Mouse (Mus musculus) embryonic facial prominence, embryonic 14.5 days (tissue): ENCODE data around the gene Dapk2. TPM values are rescaled to one million over a fixed set of nuclear protein-coding genes. Genes with fewer than 3 reads are reported as not detected.

Experiments used
- ATAC-seq: fragments of 200-750 bp; cut with Nextera tagmentation; 2 replicates; pipeline ENCODE4 v1.8.0; 2017; ENCODE audit warnings: low read depth, moderate number of reproducible peaks, moderate TSS enrichment
- DNase-seq: peaks from one replicate; pipeline ENCODE4 v3.0.0-alpha.2; 2015; ENCODE audit warnings: low spot score
- H3K27ac ChIP-seq: fragments of 300-500 bp; sonication (generic); replicated peaks from 2 replicates; pipeline ENCODE4 v1.5.1; 2014; ENCODE audit warnings: low read depth, mild to moderate bottlenecking, low read length, moderate library complexity
- H3K27me3 ChIP-seq: fragments of 300-500 bp; sonication (generic); replicated peaks from 2 replicates; pipeline ENCODE4 v1.6.1; 2014; ENCODE audit warnings: low read length; ENCODE audit not compliant: control insufficient read depth, insufficient read depth
- H3K36me3 ChIP-seq: fragments of 300-500 bp; sonication (generic); 2 replicates; pipeline ENCODE4 v1.6.1; 2014; ENCODE audit warnings: low read length, mixed read lengths; ENCODE audit not compliant: control insufficient read depth, insufficient read depth
- H3K4me1 ChIP-seq: fragments of 300-500 bp; sonication (generic); 2 replicates; pipeline ENCODE4 v1.6.1; 2014; ENCODE audit warnings: antibody characterized with exemption, low read length; ENCODE audit not compliant: control insufficient read depth, insufficient read depth
- H3K4me2 ChIP-seq: fragments of 300-500 bp; sonication (generic); 2 replicates; pipeline ENCODE4 v1.6.1; 2014; ENCODE audit warnings: low read depth, mild to moderate bottlenecking, low read length, moderate library complexity, mixed read lengths
- H3K4me3 ChIP-seq: fragments of 300-500 bp; sonication (generic); 2 replicates; pipeline ENCODE4 v1.5.1; 2014; ENCODE audit warnings: low read depth, mild to moderate bottlenecking, low read length
- H3K9ac ChIP-seq: fragments of 300-500 bp; sonication (generic); 2 replicates; pipeline ENCODE4 v1.6.1; 2014; ENCODE audit warnings: low read depth, mild to moderate bottlenecking, low read length, moderate library complexity, mixed read lengths
- H3K9me3 ChIP-seq: fragments of 300-500 bp; sonication (generic); 2 replicates; pipeline ENCODE4 v1.6.1; 2016; ENCODE audit warnings: low read length; ENCODE audit not compliant: control insufficient read depth
- WGBS: fragments of 180-500 bp; shearing (Covaris S2); extraction: QIAGEN DNeasy Blood & Tissue Kit; methylation state at CpG from one replicate; pipeline ENCODE4 v1.1.7; 2014; 5-methylcytosine and 5-hydroxymethylcytosine counted together
- polyA plus RNA-seq: library from polyadenylated mRNA; unstranded; fragments of >200 nt; fragmentation: Nextera tagmentation; extraction: Ambion mirVana; gene quantifications from 2 replicates; pipeline ENCODE4 v1.2.1, GENCODE M21; 2014

Dapk2 gene
- polyA plus RNA-seq, 1 experiment from 2014 or later, result 14.3 TPM

DNA sequence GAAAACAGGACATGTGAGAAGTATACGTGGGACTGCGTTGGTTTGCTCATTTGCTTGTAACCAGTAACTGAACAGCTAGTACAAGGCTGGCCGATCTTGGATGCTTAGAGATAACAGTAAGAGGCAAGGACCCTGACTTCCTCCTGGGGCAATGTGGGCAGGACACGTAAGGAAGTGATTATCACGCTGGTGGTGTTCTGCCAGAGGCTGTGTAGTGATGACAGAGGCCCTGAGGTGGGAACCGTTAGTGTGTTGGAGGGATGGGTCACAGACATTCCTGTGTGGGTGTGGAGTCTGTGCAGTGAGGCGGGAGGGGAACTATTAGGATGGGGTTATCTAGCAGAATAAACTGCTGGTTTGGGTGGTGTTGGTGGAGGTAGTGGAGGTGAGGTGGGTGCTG, 81.2 kb downstream of the Dapk2 start:
- 52% methylated on average over 7 of the region's 7 CpGs for WGBS
- ATAC-seq (no peak), DNase-seq (no peak)
- H3K36me3 ChIP-seq, result no peaks in the 10 kb centered on the region
- no peak overlapping the region for H3K4me2 ChIP-seq
- no peak overlapping the region for H3K4me3 ChIP-seq
- H3K9ac ChIP-seq, result no peak overlapping the region
- peaks cover 6% of the 10 kb centered on the region; the same call in 1 of the 2 replicates for H3K4me1 ChIP-seq
- H3K9me3 ChIP-seq, result no peaks in the 10 kb centered on the region
- H3K27me3 ChIP-seq, result no peaks in the 10 kb centered on the region
- no peak overlapping the region for H3K27ac ChIP-seq

DNA sequence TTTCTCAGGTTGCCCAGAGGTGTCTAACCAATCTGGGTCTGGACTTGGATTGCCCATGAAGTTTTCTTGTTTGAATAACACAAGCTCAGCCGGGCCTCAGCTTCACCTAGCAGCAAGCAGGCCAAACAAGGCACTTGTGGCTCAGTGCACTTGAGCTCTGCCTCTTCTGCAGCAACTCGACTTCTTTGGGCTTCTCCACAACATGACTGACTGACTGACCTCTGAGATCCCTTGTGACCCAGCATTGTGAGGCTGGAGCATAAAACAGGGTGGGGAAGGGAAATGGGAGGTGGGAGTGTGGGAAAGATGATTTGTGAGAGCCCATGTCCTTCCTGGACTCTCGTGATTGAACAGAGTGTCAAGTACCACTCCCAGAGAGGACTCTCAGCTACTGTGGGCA, 81.7 kb downstream of the Dapk2 start:
- ATAC-seq (no peak), DNase-seq (no peak)
- 66% methylated on average over 3 of the region's 3 CpGs for WGBS
- H3K36me3 ChIP-seq, result no peaks in the 10 kb centered on the region
- H3K9me3 ChIP-seq, result no peaks in the 10 kb centered on the region
- no peak overlapping the region for H3K27ac ChIP-seq
- H3K4me2 ChIP-seq, result no peak overlapping the region
- no peaks in the 10 kb centered on the region for H3K27me3 ChIP-seq
- peaks cover 6% of the 10 kb centered on the region; the same call in 1 of the 2 replicates for H3K4me1 ChIP-seq
- no peak overlapping the region for H3K9ac ChIP-seq
- no peak overlapping the region for H3K4me3 ChIP-seq

DNA sequence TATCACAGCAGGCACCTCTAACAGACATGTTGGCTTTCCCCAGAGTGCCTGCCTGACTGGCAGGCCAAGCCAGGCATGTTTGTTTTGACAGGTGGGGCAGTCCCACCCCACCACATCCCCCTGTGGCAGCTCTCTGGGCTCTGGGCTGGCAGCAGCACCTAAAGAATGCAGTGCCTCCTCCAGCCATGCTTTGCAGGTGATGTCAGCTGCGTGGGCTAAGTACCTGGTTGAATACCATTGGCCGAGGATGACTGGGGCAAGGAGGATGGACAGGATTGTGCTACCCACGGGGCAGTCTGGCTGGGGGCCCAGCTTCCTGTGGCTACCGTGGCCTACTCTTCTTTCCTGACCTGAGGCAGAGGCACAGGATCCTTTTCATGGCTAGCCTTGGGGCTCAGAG, 82.5 kb downstream of the Dapk2 start:
- ATAC-seq (no peak), DNase-seq (no peak)
- Histone ChIP-seq H3K9ac (no peak overlapping the region; the same call in 1 of the 2 replicates), H3K36me3 (no peaks in the 10 kb centered on the region), H3K4me2 (no peak overlapping the region), H3K4me3 (no peak overlapping the region), H3K27me3 (no peaks in the 10 kb centered on the region), H3K4me1 (peaks cover 6% of the 10 kb centered on the region; the same call in 1 of the 2 replicates), H3K9me3 (no peaks in the 10 kb centered on the region), H3K27ac (no peak overlapping the region)
- WGBS, result 34% methylated on average over 4 of the region's 4 CpGs

DNA sequence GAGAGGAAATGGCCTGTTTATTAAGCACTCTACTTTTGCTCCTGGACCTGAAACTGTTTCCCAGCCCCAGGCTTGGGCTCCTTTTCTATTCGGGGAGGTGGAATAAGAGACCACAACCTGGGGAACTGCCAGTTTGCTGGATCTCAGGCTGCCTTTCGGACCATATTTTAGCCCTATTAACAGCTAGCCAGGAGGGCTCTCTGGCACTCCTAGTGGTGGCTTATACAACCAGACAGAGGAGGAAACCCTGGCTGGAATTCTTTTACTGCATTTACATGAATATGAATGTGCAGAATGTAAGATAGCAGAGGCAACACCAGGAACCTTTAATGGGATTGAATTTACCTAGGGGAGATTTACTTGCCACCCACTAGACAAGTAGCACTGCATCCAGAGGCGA, 83.0 kb downstream of the Dapk2 start:
- no peak overlapping the region; the same call in 1 of the 2 replicates for H3K9ac ChIP-seq
- WGBS, result 37% methylated on average over 3 of the region's 3 CpGs
- no peaks in the 10 kb centered on the region for H3K27me3 ChIP-seq
- DNase-seq (peak; percentile 69), ATAC-seq (0 out of 2 replicates have a peak, but pooled peaks have one; percentile 41)
- no peak overlapping the region for H3K27ac ChIP-seq
- no peaks in the 10 kb centered on the region for H3K36me3 ChIP-seq
- H3K9me3 ChIP-seq, result no peaks in the 10 kb centered on the region
- H3K4me2 ChIP-seq, result no peak overlapping the region
- H3K4me3 ChIP-seq, result no peak overlapping the region
- H3K4me1 ChIP-seq, result peaks cover 6% of the 10 kb centered on the region; the same call in 1 of the 2 replicates

DNA sequence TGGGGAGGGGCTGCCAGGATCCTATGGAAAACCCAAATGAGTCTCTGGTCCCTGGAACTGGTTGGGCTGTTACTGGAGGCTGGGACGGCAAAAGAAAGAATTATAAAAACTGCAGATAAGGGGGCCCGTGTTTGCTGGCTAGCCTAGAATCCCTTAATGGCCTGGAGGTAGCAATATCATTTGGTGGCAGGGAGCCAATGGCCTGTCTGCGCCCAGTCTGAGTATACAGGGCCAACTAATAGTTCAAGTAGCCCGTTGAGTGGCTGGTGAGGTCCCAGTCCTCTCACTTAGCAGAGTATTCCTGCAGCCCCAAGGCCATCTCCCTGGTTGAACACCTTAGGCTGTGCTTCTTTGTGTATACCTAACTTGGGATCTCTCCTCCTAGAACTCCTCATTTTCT, 83.7 kb downstream of the Dapk2 start:
- H3K27ac ChIP-seq, result no peak overlapping the region
- no peak for ATAC-seq
- H3K4me3 ChIP-seq, result no peak overlapping the region
- 82% methylated on average over 4 of the region's 4 CpGs for WGBS
- no peak overlapping the region for H3K4me2 ChIP-seq
- H3K36me3 ChIP-seq, result no peaks in the 10 kb centered on the region
- no peaks in the 10 kb centered on the region for H3K9me3 ChIP-seq
- H3K9ac ChIP-seq, result no peak overlapping the region
- H3K27me3 ChIP-seq, result no peaks in the 10 kb centered on the region
- DNase-seq, result no peak
- 0 out of 2 replicates have a peak, but pooled peaks cover 6% of the 10 kb centered on the region for H3K4me1 ChIP-seq

DNA sequence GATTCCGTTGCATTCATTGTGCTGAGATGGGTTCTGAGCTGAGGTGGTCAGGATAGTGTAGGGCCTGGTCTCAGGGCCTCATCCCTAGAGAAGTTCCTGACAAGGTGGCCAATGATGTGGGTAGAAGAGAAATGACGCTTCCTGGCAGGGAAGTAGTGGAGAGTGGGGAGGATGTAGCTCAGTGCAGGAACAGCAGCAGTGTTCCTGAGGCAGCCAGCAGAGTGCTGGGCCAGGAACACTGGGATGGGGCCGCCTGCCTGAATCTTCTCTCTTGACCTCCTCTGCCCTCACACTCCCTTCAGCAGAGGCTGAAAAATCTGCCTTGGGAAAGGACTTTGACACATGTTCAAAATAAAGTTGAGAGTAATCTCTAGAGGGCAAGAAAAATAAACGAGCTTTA, 85.2 kb downstream of the Dapk2 start:
- WGBS, result 63% methylated on average over 4 of the region's 4 CpGs
- ATAC-seq, result no peak
- no peak for DNase-seq

DNA sequence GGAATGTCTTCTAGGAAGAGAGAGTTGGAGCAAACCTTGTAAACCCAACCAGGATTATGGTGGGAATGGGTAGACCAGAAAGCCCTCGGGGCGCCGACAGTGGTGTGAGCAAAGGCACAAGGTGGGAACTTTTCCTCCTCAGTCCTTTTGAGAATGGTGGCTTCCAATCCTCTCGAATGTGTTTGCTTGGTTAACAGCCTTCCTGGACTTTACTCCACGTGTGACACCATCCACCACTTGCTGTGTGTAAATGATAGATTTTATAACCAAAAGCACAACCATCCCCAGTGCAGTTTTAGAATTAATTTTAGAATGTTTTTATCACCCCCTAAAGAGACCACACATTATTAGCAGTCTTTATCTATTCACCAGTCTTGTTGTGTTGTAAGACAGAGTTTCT, 86.1 kb downstream of the Dapk2 start:
- Histone ChIP-seq H3K27ac (no peak overlapping the region), H3K4me3 (no peak overlapping the region), H3K36me3 (no peaks in the 10 kb centered on the region), H3K4me1 (0 out of 2 replicates have a peak, but pooled peaks cover 6% of the 10 kb centered on the region), H3K9me3 (no peaks in the 10 kb centered on the region), H3K27me3 (no peaks in the 10 kb centered on the region), H3K4me2 (no peak overlapping the region), H3K9ac (no peak overlapping the region)
- ATAC-seq (no peak), DNase-seq (no peak)
- 92% methylated on average over 5 of the region's 5 CpGs for WGBS

More for the DNA sequence above, 85.2 kb downstream of the Dapk2 start:
- Histone ChIP-seq H3K4me1 (0 out of 2 replicates have a peak, but pooled peaks cover 6% of the 10 kb centered on the region), H3K36me3 (no peaks in the 10 kb centered on the region), H3K27me3 (no peaks in the 10 kb centered on the region), H3K9me3 (no peaks in the 10 kb centered on the region), H3K9ac (no peak overlapping the region), H3K4me3 (no peak overlapping the region), H3K4me2 (no peak overlapping the region), H3K27ac (no peak overlapping the region)

DNA sequence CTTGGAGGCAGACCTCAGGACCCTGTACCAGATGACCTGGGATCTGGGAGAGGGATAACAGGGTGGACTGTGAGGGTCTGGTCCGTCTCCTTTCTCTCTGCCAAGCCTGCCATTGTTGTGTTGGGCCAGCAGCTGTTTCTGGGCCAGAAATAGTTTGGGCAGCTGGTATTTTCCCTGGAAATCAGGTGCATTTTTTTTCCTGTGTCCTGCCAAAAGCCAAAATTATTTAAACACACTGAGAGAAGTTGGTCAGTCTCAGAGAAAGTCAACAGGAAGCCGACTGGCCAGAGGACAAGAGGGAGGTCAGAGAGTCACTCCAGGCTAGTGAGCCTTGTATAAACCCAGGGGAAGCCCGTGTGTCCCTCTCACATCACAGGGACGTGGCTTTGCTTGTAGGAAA, 87.7 kb downstream of the Dapk2 start:
- H3K36me3 ChIP-seq, result no peaks in the 10 kb centered on the region
- H3K9ac ChIP-seq, result no peak overlapping the region
- no peak overlapping the region for H3K4me3 ChIP-seq
- 0 out of 2 replicates have a peak, but pooled peaks cover 2% of the 10 kb centered on the region for H3K4me1 ChIP-seq
- 34% methylated on average over 4 of the region's 4 CpGs for WGBS
- H3K4me2 ChIP-seq, result no peak overlapping the region
- no peak overlapping the region for H3K27ac ChIP-seq
- no peak for DNase-seq
- H3K9me3 ChIP-seq, result no peaks in the 10 kb centered on the region
- H3K27me3 ChIP-seq, result no peaks in the 10 kb centered on the region
- ATAC-seq, result no peak

DNA sequence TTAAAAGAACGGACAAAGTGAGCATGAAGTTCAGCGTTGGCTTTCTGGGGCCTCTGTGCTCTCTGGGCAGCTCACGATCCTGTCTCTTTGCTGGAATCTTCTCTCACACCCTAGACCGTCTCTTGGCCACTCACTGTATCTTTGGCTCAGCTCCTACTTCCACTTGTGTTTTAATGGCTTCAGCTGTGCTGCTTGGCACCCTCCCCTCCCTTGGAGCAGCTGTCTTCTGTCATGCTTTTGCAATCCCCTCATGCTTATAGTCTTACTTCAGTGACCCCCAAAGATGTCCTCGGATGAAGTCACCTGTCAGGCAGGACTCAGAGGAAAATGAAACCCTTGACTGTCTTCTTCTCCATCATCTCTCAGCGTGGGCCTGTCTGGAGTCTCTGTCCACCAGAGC, 91.3 kb downstream of the Dapk2 start:
- Histone ChIP-seq H3K9me3 (no peaks in the 10 kb centered on the region), H3K4me3 (no peak overlapping the region), H3K36me3 (no peaks in the 10 kb centered on the region), H3K4me1 (peaks cover 9% of the 10 kb centered on the region), H3K4me2 (no peak overlapping the region), H3K27me3 (no peaks in the 10 kb centered on the region), H3K9ac (no peak overlapping the region), H3K27ac (no peak overlapping the region)
- peak; percentile 70 for ATAC-seq
- 87% methylated on average over 6 of the region's 6 CpGs for WGBS
- DNase-seq, result peak; percentile 63
